Mouse (Mus musculus) hindbrain, embryonic 16.5 days (tissue): ENCODE data around the gene Hyou1. TPM values are rescaled to one million over a fixed set of nuclear protein-coding genes. Genes with fewer than 3 reads are reported as not detected.
A peak's percentile ranks its signal among the peaks of the same experiment; 100 is the strongest.
"Not testable (repeated sequence)": the region's sequence is repeated elsewhere in the genome, so short reads cannot be mapped to it uniquely, and the experiment has no call there.

Experiments
- ATAC-seq: fragments of 200-750 bp; cut with Nextera tagmentation; 2 replicates; pipeline ENCODE4 v1.8.0; 2017; ENCODE audit warnings: moderate TSS enrichment, moderate library complexity
- H3K27ac ChIP-seq: fragments of 300-500 bp; sonication (generic); 2 replicates; pipeline ENCODE4 v1.5.1; 2014; ENCODE audit warnings: low read depth, mild to moderate bottlenecking, control low read depth, low read length, moderate library complexity
- H3K27me3 ChIP-seq: fragments of 300-500 bp; sonication (generic); replicated peaks from 2 replicates; pipeline ENCODE4 v1.6.1; 2014; ENCODE audit warnings: low read length; ENCODE audit not compliant: control insufficient read depth, insufficient read depth
- H3K36me3 ChIP-seq: fragments of 300-500 bp; sonication (generic); 2 replicates; pipeline ENCODE4 v1.6.1; 2014; ENCODE audit warnings: mild to moderate bottlenecking, low read length, moderate library complexity, mixed read lengths; ENCODE audit not compliant: control insufficient read depth, insufficient read depth
- H3K4me1 ChIP-seq: fragments of 300-500 bp; sonication (generic); 2 replicates; pipeline ENCODE4 v1.6.1; 2014; ENCODE audit warnings: low read depth, low read length; ENCODE audit not compliant: control insufficient read depth, insufficient read depth
- H3K4me2 ChIP-seq: fragments of 300-500 bp; sonication (generic); 2 replicates; pipeline ENCODE4 v1.6.1; 2014; ENCODE audit warnings: mild to moderate bottlenecking, low read length, control low read depth, moderate library complexity
- H3K4me3 ChIP-seq: fragments of 300-500 bp; sonication (generic); 2 replicates; pipeline ENCODE4 v1.5.1; 2014; ENCODE audit warnings: mild to moderate bottlenecking, low read length, control low read depth, moderate library complexity
- H3K9ac ChIP-seq: fragments of 300-500 bp; sonication (generic); 2 replicates; pipeline ENCODE4 v1.6.1; 2014; ENCODE audit warnings: low read depth, mild to moderate bottlenecking, control low read depth, low read length, moderate library complexity
- H3K9me3 ChIP-seq: fragments of 300-500 bp; sonication (generic); 2 replicates; pipeline ENCODE4 v1.6.1; 2014; ENCODE audit warnings: mild to moderate bottlenecking, low read length, moderate library complexity; ENCODE audit not compliant: control insufficient read depth
- WGBS: fragments of 180-500 bp; shearing (Covaris S2); extraction: QIAGEN DNeasy Blood & Tissue Kit; methylation state at CpG from one replicate; pipeline ENCODE4 v1.1.7; 2014; 5-methylcytosine and 5-hydroxymethylcytosine counted together
- polyA plus RNA-seq: library from polyadenylated mRNA; unstranded; fragments of >200 nt; fragmentation: Nextera tagmentation; extraction: Ambion mirVana; gene quantifications from 2 replicates; pipeline ENCODE4 v1.2.1, GENCODE M21; 2015

Hyou1 gene
- polyA plus RNA-seq, 1 experiment from 2014 or later = 25.3 TPM

- Histone ChIP-seq H3K9me3 (no peaks in the 10 kb centered on the region), H3K4me1 (peaks cover 15% of the 10 kb centered on the region), H3K27ac (peak within 1 kb of the TSS; percentile 98), H3K27me3 (no peaks in the 10 kb centered on the region), H3K36me3 (peaks cover 45% of the 10 kb centered on the region), H3K4me2 (peak within 1 kb of the TSS; percentile 78), H3K4me3 (peak within 1 kb of the TSS; percentile 55), H3K9ac (peak within 1 kb of the TSS; percentile 77)
- under 1% methylated on average over 49 of the region's 51 CpGs for WGBS
- peak; percentile 98 for ATAC-seq
Measured at GRCm38 (mm10) chr9:44406906-44407751, 27.8 kb downstream of the Hyou1 start, which contains the start of the genes Rps25 and Trappc4. Gene Rps25 (plus strand): TSS chr9:44407139. Gene Trappc4 (minus strand): TSS chr9:44407600.

- 1% methylated on average over 24 of the region's 24 CpGs for WGBS
- ATAC-seq = peak; percentile 49; the same call in 1 of the 2 replicates
- peak overlapping the region; percentile 98 for H3K27ac ChIP-seq
- H3K4me3 ChIP-seq = peak overlapping the region; percentile 55
- peaks cover 15% of the 10 kb centered on the region for H3K4me1 ChIP-seq
- H3K27me3 ChIP-seq = no peaks in the 10 kb centered on the region
- no peaks in the 10 kb centered on the region for H3K9me3 ChIP-seq
- H3K36me3 ChIP-seq = peaks cover 46% of the 10 kb centered on the region
- H3K4me2 ChIP-seq = peak overlapping the region; percentile 78
- peak overlapping the region; percentile 73 for H3K9ac ChIP-seq
Measured at GRCm38 (mm10) chr9:44407752-44408097, 28.4 kb downstream of the Hyou1 start.

- ATAC-seq, H3K27ac ChIP-seq, H3K9ac ChIP-seq, H3K9me3 ChIP-seq, H3K27me3 ChIP-seq: not testable (repeated sequence)
- H3K4me3 ChIP-seq = peak overlapping the region; percentile 55
- H3K36me3 ChIP-seq = peaks cover 48% of the 10 kb centered on the region
- H3K4me1 ChIP-seq = peaks cover 15% of the 10 kb centered on the region
- H3K4me2 ChIP-seq = peak overlapping the region; percentile 78
- WGBS = 86% methylated on average over 9 of the region's 9 CpGs
Measured at GRCm38 (mm10) chr9:44408693-44409092, 29.4 kb downstream of the Hyou1 start.

- no peak overlapping the region for H3K4me3 ChIP-seq
- H3K36me3 ChIP-seq = peaks cover 42% of the 10 kb centered on the region
- no peak overlapping the region for H3K4me2 ChIP-seq
- H3K9ac ChIP-seq = no peak overlapping the region
- no peak overlapping the region for H3K27ac ChIP-seq
- no peaks in the 10 kb centered on the region for H3K27me3 ChIP-seq
- peaks cover 11% of the 10 kb centered on the region for H3K4me1 ChIP-seq
- H3K9me3 ChIP-seq = no peaks in the 10 kb centered on the region
- WGBS = 81% methylated on average over 2 of the region's 2 CpGs
- ATAC-seq = no peak
Measured at GRCm38 (mm10) chr9:44410647-44411336, 31.5 kb downstream of the Hyou1 start.

- Histone ChIP-seq H3K4me3 (no peak overlapping the region), H3K27ac (no peak overlapping the region), H3K4me2 (no peak overlapping the region), H3K4me1 (peaks cover 6% of the 10 kb centered on the region), H3K9ac (no peak overlapping the region), H3K9me3 (no peaks in the 10 kb centered on the region), H3K36me3 (peaks cover 42% of the 10 kb centered on the region), H3K27me3 (no peaks in the 10 kb centered on the region)
- ATAC-seq = no peak
- 75% methylated on average over 1 of the region's 1 CpGs for WGBS
Measured at GRCm38 (mm10) chr9:44411601-44412130, 32.4 kb downstream of the Hyou1 start.

- Histone ChIP-seq H3K4me2 (no peak overlapping the region), H3K4me1 (peaks cover 10% of the 10 kb centered on the region), H3K4me3 (no peak overlapping the region), H3K36me3 (peaks cover 42% of the 10 kb centered on the region), H3K9ac (no peak overlapping the region), H3K27ac (no peak overlapping the region), H3K27me3 (no peaks in the 10 kb centered on the region), H3K9me3 (no peaks in the 10 kb centered on the region)
- WGBS = 82% methylated on average over 4 of the region's 4 CpGs
- no peak for ATAC-seq
Measured at GRCm38 (mm10) chr9:44412306-44412705, 33.0 kb downstream of the Hyou1 start.

- 84% methylated on average over 2 of the region's 2 CpGs for WGBS
- Histone ChIP-seq H3K4me3 (no peak overlapping the region), H3K9me3 (no peaks in the 10 kb centered on the region), H3K4me1 (peaks cover 11% of the 10 kb centered on the region), H3K27ac (no peak overlapping the region), H3K4me2 (no peak overlapping the region), H3K27me3 (no peaks in the 10 kb centered on the region), H3K36me3 (peaks cover 42% of the 10 kb centered on the region), H3K9ac (no peak overlapping the region)
- ATAC-seq = no peak
Measured at GRCm38 (mm10) chr9:44412781-44413180, 33.5 kb downstream of the Hyou1 start.

GRCm38 (mm10) chr9:44417156-44417891, 38.0 kb downstream of the Hyou1 start:
- Histone ChIP-seq H3K4me1 (peaks cover 9% of the 10 kb centered on the region), H3K4me2 (peak overlapping the region; percentile 74), H3K36me3 (peaks cover 16% of the 10 kb centered on the region), H3K9ac (peak overlapping the region; percentile 92), H3K4me3 (peak overlapping the region; percentile 89), H3K27ac (peak overlapping the region; percentile 84), H3K9me3 (no peaks in the 10 kb centered on the region), H3K27me3 (no peaks in the 10 kb centered on the region)
- 7% methylated on average over 26 of the region's 26 CpGs for WGBS
- ATAC-seq = no peak; the same call in 1 of the 2 replicates
